Mouse (Mus musculus) neutrophil, adult 5-6 weeks (primary cell): Measurements from ENCODE around the gene Clic4. TPM values are rescaled to one million over a fixed set of nuclear protein-coding genes. Genes with fewer than 3 reads are reported as not detected.
A peak's percentile ranks its signal among the peaks of the same experiment; 100 is the strongest.

Source experiments
- ATAC-seq: fragments of 151-379, 151-347 bp; 2 replicates; pipeline ENCODE4 v1.8.0; 2017; ENCODE audit warnings: mild to moderate bottlenecking, moderate TSS enrichment; ENCODE audit not compliant: insufficient number of reproducible peaks, poor library complexity, low FRiP score, severe bottlenecking; ENCODE audit errors: extremely low read depth
- total RNA-seq: library from RNA; stranded (forward); fragments of 200-1000 nt; gene quantifications from 2 replicates; pipeline ENCODE4 v1.2.3, GENCODE M21; 2017

The Clic4 gene
- total RNA-seq, 1 experiment from 2014 or later = 31.7 TPM

GRCm38 (mm10) chr4:135296565-135296964, 24.0 kb upstream of the Clic4 start:
- no peak for ATAC-seq

DNA sequence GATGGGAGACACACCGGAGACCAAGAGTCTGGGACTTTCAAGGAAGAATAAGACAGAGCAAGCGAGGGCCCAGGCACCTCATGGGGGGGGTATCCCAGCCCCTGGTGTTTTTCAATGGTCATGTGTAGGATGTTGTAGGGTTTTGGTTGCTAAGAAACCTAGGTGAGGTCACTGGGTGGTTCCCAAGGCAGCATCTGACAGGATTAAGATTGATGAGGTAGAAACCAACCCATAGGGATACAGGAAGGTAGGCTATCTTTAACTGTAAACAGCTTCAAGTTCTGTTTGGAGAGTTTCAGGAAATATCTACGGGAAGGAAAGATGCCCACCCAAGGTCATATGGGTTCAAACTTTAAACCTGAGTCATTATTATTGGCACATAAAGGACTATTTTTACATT, 21.2 kb upstream of the Clic4 start:
- no peak for ATAC-seq

- ATAC-seq = peak; percentile 74; the same call in 1 of the 2 replicates
Observed at GRCm38 (mm10) chr4:135292477-135293089, 20.0 kb upstream of the Clic4 start.

DNA sequence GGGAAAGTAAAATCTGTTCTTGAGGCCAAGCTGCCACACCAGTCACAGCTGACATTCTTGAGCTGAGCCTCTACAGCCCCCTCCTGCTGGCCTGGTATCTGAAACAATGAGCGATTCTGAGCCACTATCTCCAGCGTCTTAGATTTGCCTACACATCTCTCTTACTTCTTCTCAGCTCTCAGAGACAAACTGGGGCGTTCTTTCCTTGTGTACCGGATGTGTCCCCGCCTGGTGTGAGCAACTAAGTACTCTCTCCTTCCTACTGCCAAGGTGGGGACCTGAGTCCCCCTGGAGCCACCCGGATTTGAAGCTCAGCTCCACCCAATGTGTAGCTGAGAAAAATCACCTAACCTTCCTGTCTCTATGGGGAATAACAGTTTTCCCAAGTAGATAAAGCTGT, 19.2 kb upstream of the Clic4 start:
- ATAC-seq = no peak

DNA sequence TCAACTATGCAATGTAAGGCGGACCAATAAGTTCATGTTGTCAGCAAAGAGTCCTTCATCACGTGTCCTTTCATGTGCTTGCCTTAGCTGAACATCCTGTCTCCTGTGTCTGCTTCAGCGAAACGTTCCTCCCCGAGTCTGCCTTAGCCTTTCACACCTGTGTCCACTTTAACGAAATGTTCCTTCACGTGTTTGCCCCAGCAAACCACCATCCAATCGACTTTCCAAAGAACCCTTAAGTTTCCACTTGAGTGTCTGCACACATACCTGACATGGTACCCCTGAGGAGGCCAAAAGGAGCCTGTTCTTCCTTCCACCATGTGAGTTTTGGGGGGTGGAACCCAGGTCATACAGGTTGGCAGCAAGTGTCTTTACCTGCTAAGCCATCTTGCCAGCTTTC, 18.6 kb upstream of the Clic4 start:
- no peak for ATAC-seq

DNA sequence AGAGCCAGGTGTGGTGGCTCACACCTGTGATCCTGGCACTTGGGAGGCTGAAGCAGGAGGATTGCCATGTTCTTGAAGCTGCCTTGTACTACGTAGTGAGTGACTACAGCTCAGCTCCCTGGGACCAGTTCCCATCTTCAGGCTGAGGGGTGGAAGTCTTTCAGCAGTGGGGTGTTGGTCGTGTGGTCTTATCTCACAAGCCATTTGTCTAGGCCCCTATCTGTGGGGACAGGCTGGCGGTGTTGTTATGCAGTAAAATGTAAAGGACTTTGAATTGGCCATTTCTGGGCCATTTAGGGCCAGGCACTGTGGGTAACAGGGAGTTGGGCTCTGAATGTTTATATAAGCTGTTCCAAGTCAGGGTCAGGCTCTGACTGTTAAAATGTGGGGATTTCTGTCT, 15.4 kb upstream of the Clic4 start:
- no peak for ATAC-seq

DNA sequence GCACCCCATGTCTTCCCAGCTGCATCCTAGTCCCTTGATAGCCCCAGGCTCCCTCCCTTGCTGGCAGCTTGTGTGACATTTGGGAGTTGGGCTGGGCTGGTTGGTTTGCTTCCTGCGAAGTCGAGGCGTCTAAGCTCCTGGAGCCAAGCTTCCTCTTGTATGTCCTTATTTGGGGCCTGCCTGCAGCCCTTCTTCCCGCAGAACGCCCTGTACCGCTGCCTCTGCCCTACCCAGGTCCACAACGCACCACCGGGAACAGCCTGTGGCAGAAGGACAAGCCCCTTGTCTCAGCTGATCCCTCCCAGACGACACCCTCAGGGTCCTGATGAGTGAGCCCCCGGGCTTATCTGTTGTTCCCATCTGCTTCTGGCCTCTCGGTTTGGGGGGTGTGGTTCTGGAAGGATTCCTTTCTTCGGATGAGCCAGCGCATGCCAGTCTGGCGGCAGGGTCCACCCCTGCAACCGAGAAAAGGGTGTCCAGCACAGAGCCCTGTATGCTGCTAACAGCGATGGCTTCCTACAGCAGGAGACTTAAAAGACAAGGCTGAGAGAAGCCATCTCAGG, 14.3 kb upstream of the Clic4 start:
- no peak for ATAC-seq

GRCm38 (mm10) chr4:135286033-135286622, 13.5 kb upstream of the Clic4 start:
- no peak for ATAC-seq

GRCm38 (mm10) chr4:135285436-135285835, 12.8 kb upstream of the Clic4 start:
- no peak for ATAC-seq

GRCm38 (mm10) chr4:135283875-135284274, 11.3 kb upstream of the Clic4 start:
- no peak for ATAC-seq

- no peak for ATAC-seq
Observed at GRCm38 (mm10) chr4:135283417-135283816, 10.8 kb upstream of the Clic4 start.

DNA sequence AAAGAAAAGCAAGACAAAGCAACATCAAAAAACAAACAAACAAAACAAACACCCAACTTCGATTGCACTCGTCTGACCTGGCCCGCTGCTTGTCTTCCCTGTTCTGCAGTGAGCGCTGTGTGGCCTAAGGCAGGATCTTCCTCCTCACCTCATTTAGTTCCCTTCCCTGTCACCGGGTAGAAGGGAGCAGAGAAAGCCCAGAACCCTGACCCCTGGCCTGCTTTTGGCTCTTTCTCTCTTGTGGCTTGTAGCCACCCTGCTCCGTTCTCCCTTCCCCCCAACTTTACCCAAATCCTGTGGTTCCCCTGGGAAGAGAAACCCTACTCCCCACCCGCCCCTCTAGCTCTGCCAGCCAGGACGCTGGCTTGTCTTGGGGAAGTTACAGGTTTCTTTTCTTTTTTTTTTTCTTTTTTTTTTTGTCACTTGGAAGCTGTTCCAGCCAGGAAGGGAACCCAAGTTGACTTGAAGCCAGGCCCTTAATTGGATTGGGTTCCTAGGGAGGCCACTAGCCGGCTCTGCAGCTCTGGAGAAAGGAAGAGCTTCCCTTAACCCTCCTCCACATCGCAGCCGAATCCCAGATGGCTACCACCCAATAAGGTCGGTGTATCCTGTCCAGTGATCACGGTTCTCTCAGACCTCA, 10.2 kb upstream of the Clic4 start:
- no peak for ATAC-seq

GRCm38 (mm10) chr4:135280016-135280415, 7.4 kb upstream of the Clic4 start:
- ATAC-seq = peak; percentile 73

DNA sequence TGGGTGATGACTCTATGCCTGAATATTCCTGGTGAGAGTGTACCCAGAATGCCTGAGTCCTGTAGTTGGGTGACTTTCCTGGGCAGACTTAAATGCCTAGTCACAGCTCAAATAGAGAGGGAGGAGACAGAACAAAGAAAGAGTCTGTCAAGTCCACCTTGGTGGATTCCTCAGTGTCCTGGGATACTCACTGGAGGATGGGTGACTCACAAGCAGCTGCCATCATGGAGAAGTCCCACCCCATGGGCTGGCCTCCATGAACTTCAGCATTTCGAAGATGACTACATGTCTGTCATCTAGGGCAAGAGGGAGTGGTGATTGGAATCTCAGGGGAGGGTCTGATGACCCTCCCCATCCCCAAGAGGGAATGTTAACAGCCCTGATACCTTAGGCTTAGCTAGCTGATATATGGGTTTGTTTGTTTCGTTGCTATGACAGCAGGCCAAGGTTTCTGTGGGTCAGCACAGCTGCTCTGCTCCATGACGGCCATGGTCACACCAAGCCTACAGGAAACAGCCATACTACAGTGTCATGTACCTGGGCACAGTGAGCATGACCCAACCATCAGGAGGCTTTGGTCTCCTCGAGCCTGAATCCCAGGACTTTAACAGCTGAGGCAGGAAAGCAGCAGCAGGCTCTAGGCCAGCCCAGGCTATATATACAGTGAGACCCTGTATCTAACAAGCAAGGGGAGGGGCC, 4.2 kb upstream of the Clic4 start:
- ATAC-seq = no peak

DNA sequence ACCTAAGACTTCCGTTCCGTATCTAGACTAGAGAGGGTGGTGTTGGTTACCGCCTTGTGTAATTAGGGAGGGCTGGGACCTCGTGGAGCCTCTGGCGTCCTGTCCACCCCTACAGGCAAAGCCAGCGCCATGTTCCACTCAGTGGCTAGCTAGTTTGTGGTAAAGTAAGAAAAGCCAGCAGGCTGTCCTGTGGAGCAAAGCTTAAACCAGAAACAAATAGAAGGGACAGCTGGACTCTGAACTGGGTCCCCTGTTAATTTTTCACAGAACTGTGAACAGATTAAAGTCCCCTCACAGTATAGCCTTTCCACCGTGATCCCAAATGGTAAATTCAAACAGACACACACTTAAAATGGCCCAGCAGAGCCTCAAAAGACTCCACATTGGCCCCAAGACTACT, 2.1 kb upstream of the Clic4 start:
- no peak for ATAC-seq

DNA sequence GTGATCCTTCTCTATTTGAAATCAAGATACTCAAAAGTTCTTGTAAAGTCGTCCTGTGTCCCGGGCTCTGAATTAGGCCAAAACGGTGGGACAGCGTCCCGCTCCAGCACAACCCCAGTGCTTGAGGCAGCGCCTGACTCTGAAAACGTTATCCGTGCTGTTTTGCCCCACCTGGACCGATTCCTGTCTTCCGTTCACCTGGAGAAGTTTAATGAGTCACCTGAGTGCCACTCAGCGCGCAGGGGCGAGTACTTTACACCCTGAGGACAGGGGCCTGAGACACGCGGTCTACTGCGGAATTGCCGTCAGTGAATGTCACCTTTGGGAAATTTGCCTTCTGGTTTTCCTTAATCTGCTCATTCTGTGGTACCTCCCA, 681 bp upstream of the Clic4 start:
- ATAC-seq = no peak

DNA sequence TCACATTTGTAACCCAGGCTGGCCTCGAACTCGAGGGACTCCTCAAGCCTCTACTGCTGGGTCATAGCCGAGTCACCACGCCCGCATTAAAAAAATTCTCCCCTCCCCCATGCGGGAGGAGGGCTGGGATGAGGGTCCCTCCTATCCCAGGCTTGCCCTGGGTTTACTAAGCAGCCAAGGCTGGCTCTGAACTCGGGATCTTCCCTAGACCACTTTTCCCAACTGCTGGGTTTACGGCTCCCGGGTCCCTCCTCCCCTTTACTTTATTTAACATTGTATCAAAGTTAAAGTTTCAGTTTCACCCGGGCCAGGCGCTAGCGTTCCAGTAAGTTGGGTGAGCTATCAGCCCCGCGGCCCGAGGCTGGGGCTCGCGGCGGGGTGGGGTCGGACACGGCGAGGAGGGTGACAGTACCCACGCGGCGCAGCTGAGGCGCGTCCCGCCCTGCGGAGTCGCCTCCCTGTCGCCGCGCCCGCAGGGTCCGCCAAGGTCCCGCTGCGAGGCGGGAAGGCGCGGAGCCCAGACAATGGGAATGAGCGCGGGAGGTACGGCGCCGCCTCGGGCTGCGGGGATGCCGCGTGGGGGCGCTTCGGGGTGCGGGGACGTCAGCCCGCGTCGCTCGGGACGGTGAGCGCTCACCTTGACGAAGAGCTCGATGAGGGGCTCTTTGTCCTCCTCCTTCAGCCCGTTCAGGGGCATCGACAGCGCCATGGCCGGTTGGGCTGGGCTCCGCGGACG, 565 bp downstream of the Clic4 start:
- no peak for ATAC-seq

- ATAC-seq = no peak
Observed at GRCm38 (mm10) chr4:135271419-135271828, 1.2 kb downstream of the Clic4 start.

DNA sequence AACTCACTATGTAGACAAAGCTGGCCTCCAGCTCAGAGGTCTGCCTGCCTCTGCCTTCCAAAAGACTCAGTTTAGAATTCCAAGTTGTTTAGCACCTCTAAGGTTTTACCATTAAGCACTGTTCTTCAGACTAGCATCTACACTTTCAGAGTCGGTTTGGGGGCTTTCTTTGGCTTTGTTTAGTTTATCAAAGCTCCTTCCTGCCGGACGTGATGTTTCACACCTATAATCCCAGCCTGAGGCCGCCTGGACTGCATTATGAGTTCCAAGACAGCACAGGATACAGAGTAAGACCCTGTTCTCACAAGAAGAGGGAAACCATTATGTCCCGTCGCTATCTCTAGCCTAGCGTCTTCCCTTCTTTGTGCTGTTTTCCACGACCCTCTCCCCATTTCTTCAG, 2.1 kb downstream of the Clic4 start:
- ATAC-seq = no peak
